Mouse (Mus musculus) C2C12 (cell line): Measurements from ENCODE around the gene Prn.

ENCODE experiments used
- CTCF ChIP-seq: IDR thresholded peaks from one replicate; pipeline ENCODE4 v1.5.1; 2011; ENCODE audit not compliant: control insufficient read depth, insufficient read depth, insufficient read length
- MAX ChIP-seq: IDR thresholded peaks from one replicate; pipeline ENCODE4 v1.6.1; 2011; ENCODE audit warnings: mild to moderate bottlenecking, control low read depth
- MYOG ChIP-seq: IDR thresholded peaks from one replicate; pipeline ENCODE4 v1.6.1; 2011; ENCODE audit not compliant: control insufficient read depth, insufficient read length; ENCODE audit errors: extremely low read depth
- USF1 ChIP-seq: IDR thresholded peaks from one replicate; pipeline ENCODE4 v1.6.1; 2011; ENCODE audit warnings: low read depth, mild to moderate bottlenecking, control low read depth, moderate library complexity

DNA sequence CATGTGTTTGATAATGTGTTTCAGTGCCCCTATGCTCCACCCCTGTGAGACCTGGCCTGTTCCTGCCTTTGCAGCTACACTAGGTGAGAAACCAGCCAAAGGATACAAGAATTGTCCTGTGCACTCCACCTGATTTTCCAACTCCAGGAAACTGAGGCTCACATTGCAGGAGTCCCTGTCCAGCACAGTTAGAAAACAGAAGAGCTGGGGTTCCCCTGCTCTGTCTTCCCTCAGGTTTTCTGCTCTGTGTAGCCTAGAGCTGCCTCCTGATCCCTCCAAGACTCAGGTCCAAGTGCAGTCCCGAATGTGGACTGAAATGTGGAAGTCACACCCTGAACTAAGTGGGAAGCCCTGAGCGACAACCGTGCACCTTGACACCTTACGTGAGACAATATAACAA lies 44.0 kb downstream of the Prn start:
- TF ChIP-seq CTCF (no peak), MYOG (no peak), USF1 (no peak), MAX (no peak)
